Mouse (Mus musculus) kidney, embryonic 14.5 days (tissue): Measurements from ENCODE around the gene Scgb2b27. TPM values are rescaled to one million over a fixed set of nuclear protein-coding genes. Genes with fewer than 3 reads are reported as not detected.

ENCODE experiments used
- polyA plus RNA-seq: library from polyadenylated mRNA; unstranded; fragments of >200 nt; fragmentation: Nextera tagmentation; extraction: Ambion mirVana; gene quantifications from 2 replicates; pipeline ENCODE4 v1.2.1, GENCODE M21; 2014

The Scgb2b27 gene
- polyA plus RNA-seq, 1 experiment from 2014 or later = not detected

Other genes with a start within 250 kb of the Scgb2b27 start
- gene Scgb2b26, start 68.9 kb downstream of the Scgb2b27 start, polyA plus RNA-seq = not detected in 2 replicates
- not detected in 2 replicates for gene Scgb1b27, start 7.5 kb upstream of the Scgb2b27 start, polyA plus RNA-seq
- gene Scgb1b30, start 81.5 kb upstream of the Scgb2b27 start, polyA plus RNA-seq = not detected in 2 replicates
- gene Wtip, start 119.3 kb upstream of the Scgb2b27 start, polyA plus RNA-seq = 5.8 and 8.7 TPM in 2 replicates
- 166 and 240 TPM in 2 replicates for gene Uba2, start 155.7 kb upstream of the Scgb2b27 start, polyA plus RNA-seq
- 65.9 and 68.7 TPM in 2 replicates for gene Pdcd2l, start 182.7 kb upstream of the Scgb2b27 start, polyA plus RNA-seq
- gene Gpi1, start 216.4 kb upstream of the Scgb2b27 start, polyA plus RNA-seq = 229 and 366 TPM in 2 replicates
- 0.69 TPM in 1 of 2 replicates, not detected in the other for gene Gm6096, start 237.1 kb upstream of the Scgb2b27 start, polyA plus RNA-seq